Mouse (Mus musculus) lung, postnatal 0 days (tissue): ENCODE measurements at regions not wholly inside any gene's neighbourhood (a gene's known extent, or its start where the extent isn't known, plus 50 kb on each side); places are given as distances from the start of the nearest gene placed in this dataset.

ENCODE experiments used
- ATAC-seq: fragments of 200-750 bp; cut with Nextera tagmentation; 2 replicates; pipeline ENCODE4 v1.8.0; 2017; ENCODE audit warnings: moderate library complexity
- DNase-seq: peaks from one replicate; pipeline ENCODE4 v3.0.0-alpha.2; 2016; ENCODE audit warnings: low spot score
- H3K27ac ChIP-seq: fragments of 300-500 bp; sonication (generic); 2 replicates; pipeline ENCODE4 v1.5.1; 2014; ENCODE audit warnings: antibody characterized with exemption, mild to moderate bottlenecking, low read length, mixed read lengths
- H3K27me3 ChIP-seq: fragments of 300-500 bp; sonication (generic); replicated peaks from 2 replicates; pipeline ENCODE4 v1.6.1; 2014; ENCODE audit warnings: low read length, mixed read lengths; ENCODE audit not compliant: insufficient read depth
- H3K36me3 ChIP-seq: fragments of 300-500 bp; sonication (generic); 2 replicates; pipeline ENCODE4 v1.6.1; 2014; ENCODE audit warnings: low read length, mixed read lengths; ENCODE audit not compliant: insufficient read depth
- H3K4me1 ChIP-seq: fragments of 300-500 bp; sonication (generic); 2 replicates; pipeline ENCODE4 v1.6.1; 2014; ENCODE audit warnings: antibody characterized with exemption, low read depth, low read length, mixed read lengths; ENCODE audit not compliant: insufficient read depth
- H3K4me2 ChIP-seq: fragments of 300-500 bp; sonication (generic); replicated peaks from 2 replicates; pipeline ENCODE4 v1.6.1; 2014; ENCODE audit warnings: low read depth, mild to moderate bottlenecking, low read length, moderate library complexity, mixed read lengths
- H3K4me3 ChIP-seq: fragments of 300-500 bp; sonication (generic); 2 replicates; pipeline ENCODE4 v1.5.1; 2014; ENCODE audit warnings: low read depth, low read length
- H3K9ac ChIP-seq: fragments of 300-500 bp; sonication (generic); replicated peaks from 2 replicates; pipeline ENCODE4 v1.6.1; 2014; ENCODE audit warnings: low read depth, mild to moderate bottlenecking
- H3K9me3 ChIP-seq: fragments of 300-500 bp; sonication (generic); 2 replicates; pipeline ENCODE4 v1.6.1; 2016; ENCODE audit warnings: low read length, mixed read lengths
- CTCF ChIP-seq: IDR thresholded peaks from 2 replicates; pipeline ENCODE4 v1.5.1; 2016; ENCODE audit warnings: antibody characterized with exemption, mild to moderate bottlenecking
- EP300 ChIP-seq: IDR thresholded peaks from 2 replicates; pipeline ENCODE4 v1.6.1; 2016; ENCODE audit warnings: antibody characterized with exemption, mild to moderate bottlenecking, control low read depth
- WGBS: fragments of 180-500 bp; shearing (Covaris S2); extraction: QIAGEN DNeasy Blood & Tissue Kit; methylation state at CpG from one replicate; pipeline ENCODE4 v1.1.7; 2014; 5-methylcytosine and 5-hydroxymethylcytosine counted together

DNA sequence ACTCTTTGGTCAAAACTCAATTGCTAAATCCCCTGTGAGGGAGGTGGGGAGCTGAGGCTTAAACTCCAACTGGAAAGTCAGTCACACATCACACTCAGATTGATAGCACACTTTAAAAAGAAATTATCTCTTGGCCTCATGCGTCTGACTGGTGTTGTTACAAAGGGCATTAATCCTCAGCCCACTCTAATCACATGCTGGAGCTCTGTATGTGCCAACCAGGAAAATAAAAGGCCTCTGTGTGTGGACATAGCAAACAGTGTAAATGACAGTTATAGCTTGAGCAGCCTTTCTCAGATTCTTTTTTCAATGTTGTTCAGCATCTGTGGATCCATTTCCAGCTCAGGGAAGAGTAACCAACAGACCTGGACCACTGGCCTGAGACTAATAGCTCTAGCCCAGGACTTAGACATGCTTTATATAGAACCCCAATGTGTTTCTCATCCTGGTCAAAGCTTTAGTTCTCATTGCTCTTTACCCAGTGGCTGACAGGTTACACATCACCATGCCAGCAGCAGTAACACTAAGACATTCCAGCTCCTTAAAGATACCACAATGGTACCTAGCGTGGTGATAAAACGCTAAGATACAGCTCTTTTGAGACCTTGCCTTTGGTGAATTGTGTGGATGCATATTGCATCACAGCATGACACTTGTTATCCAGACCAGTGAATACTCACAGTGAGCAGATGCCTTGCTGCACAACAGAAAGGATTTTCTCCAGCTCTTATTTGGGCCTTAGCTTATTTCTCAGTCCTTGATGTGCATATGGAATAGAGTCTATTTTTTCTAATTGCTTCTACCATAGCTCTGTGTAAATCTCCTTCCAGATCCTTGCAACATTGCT lies 158.2 kb downstream of the Cep170 start:
- Histone ChIP-seq H3K4me1 (no peaks in the 10 kb centered on the region), H3K36me3 (no peaks in the 10 kb centered on the region), H3K4me2 (no peak overlapping the region), H3K9ac (no peak overlapping the region), H3K27me3 (no peaks in the 10 kb centered on the region), H3K27ac (no peak overlapping the region), H3K9me3 (no peaks in the 10 kb centered on the region), H3K4me3 (no peak overlapping the region)
- ATAC-seq (no peak), DNase-seq (no peak)
- TF ChIP-seq EP300 (no peak), CTCF (no peak)
- WGBS, result 71% methylated on average over 3 of the region's 3 CpGs

GRCm38 (mm10) chr1:176644248-176644647 lies 169.6 kb downstream of the Cep170 start:
- Histone ChIP-seq H3K4me1 (no peaks in the 10 kb centered on the region), H3K36me3 (no peaks in the 10 kb centered on the region), H3K4me2 (no peak overlapping the region), H3K27ac (no peak overlapping the region), H3K4me3 (no peak overlapping the region), H3K9me3 (no peaks in the 10 kb centered on the region), H3K9ac (no peak overlapping the region), H3K27me3 (no peaks in the 10 kb centered on the region)
- WGBS, result 34% methylated on average over 1 of the region's 1 CpGs
- ATAC-seq (no peak), DNase-seq (no peak)
- TF ChIP-seq EP300, result no peak
- TF ChIP-seq CTCF, result no peak

- ATAC-seq (no peak), DNase-seq (no peak)
- no peaks in the 10 kb centered on the region for H3K36me3 ChIP-seq
- H3K4me3 ChIP-seq, result no peak overlapping the region
- H3K27me3 ChIP-seq, result no peaks in the 10 kb centered on the region
- no peak for TF ChIP-seq CTCF
- no peak for TF ChIP-seq EP300
- WGBS, result 78% methylated on average over 4 of the region's 4 CpGs
- H3K27ac ChIP-seq, result no peak overlapping the region
- H3K9me3 ChIP-seq, result no peaks in the 10 kb centered on the region
- H3K4me1 ChIP-seq, result no peaks in the 10 kb centered on the region
- no peak overlapping the region for H3K9ac ChIP-seq
- no peak overlapping the region for H3K4me2 ChIP-seq
Measured at GRCm38 (mm10) chr1:176623171-176623570, 190.7 kb downstream of the Cep170 start.

- H3K4me2 ChIP-seq, result no peak overlapping the region
- no peaks in the 10 kb centered on the region for H3K27me3 ChIP-seq
- no peaks in the 10 kb centered on the region for H3K9me3 ChIP-seq
- TF ChIP-seq EP300 (no peak), CTCF (no peak)
- DNase-seq (no peak), ATAC-seq (no peak)
- H3K9ac ChIP-seq, result no peak overlapping the region
- no peak overlapping the region for H3K27ac ChIP-seq
- no peaks in the 10 kb centered on the region for H3K4me1 ChIP-seq
- no peak overlapping the region for H3K4me3 ChIP-seq
- WGBS, result 85% methylated on average over 5 of the region's 5 CpGs
- no peaks in the 10 kb centered on the region for H3K36me3 ChIP-seq
Measured at GRCm38 (mm10) chr1:176622213-176622612, 191.7 kb downstream of the Cep170 start.

DNA sequence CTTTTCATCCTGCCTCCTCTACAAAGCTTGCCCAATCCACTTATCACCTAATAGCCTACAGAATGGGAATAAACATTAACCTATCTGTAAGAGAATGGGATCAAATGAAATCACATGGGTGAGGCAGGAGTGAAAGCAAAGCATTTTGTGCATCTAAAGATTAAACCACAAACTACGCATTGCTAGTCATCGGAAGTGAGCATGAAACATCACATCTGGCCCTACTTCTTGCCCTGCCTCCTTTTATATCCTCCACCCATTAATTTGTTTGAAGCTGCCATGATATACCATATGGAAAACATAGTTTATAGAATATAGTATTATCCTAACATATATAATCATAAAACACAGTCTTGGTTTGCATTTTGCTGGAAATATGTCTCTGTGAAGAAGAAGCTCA lies 192.6 kb downstream of the Cep170 start:
- Histone ChIP-seq H3K4me1 (no peaks in the 10 kb centered on the region), H3K4me2 (no peak overlapping the region), H3K27ac (no peak overlapping the region), H3K9me3 (no peaks in the 10 kb centered on the region), H3K4me3 (no peak overlapping the region), H3K36me3 (no peaks in the 10 kb centered on the region), H3K9ac (no peak overlapping the region), H3K27me3 (no peaks in the 10 kb centered on the region)
- no peak for TF ChIP-seq EP300
- no peak for TF ChIP-seq CTCF
- WGBS, result 77% methylated on average over 2 of the region's 2 CpGs
- DNase-seq (no peak), ATAC-seq (no peak)

DNA sequence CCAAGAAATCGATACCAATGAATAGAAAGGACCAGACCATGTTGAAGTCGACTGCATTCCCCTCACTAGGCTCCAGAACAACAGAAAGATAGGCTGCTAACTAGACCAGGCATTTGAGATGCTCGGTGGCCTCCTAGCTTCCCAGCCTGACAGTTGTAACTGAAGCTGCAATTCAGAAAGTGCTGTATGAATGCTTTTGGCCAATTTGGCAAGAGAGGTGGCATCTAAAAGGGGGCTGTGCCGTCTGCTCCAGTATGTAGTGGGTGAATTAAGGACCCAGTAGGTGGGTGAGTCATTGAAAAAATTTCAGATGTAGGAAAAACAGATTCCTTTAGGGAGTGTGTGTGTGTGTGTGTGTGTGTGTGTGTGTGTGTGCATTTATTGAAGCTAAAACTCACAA lies 195.0 kb downstream of the Cep170 start:
- Histone ChIP-seq H3K9ac (no peak overlapping the region), H3K27ac (no peak overlapping the region), H3K4me2 (no peak overlapping the region), H3K4me1 (no peaks in the 10 kb centered on the region), H3K4me3 (no peak overlapping the region), H3K27me3 (no peaks in the 10 kb centered on the region), H3K36me3 (no peaks in the 10 kb centered on the region), H3K9me3 (no peaks in the 10 kb centered on the region)
- 71% methylated on average over 4 of the region's 4 CpGs for WGBS
- DNase-seq (no peak), ATAC-seq (no peak)
- TF ChIP-seq EP300, result no peak
- no peak for TF ChIP-seq CTCF

DNA sequence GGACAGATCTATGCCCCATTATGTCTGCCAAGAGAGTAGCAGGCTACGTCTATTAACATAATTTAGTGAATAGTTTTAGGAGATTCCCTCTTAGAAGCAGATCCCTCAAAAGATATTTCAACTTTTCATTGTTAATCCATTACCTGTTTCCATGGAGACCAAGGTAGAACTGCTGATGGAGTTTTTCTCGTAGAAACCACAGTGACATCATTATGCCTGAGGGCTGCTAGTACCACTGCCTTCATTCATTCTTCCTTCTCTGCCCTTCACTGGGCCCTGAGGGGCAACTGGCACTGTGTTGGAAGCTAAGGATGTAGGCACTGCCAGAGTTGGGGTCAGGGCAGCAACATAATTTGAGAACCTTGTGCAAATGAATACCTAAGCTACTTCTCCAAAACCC lies 198.2 kb downstream of the Cep170 start:
- ATAC-seq, result no peak

More for the DNA sequence above, 198.2 kb downstream of the Cep170 start:
- WGBS, result 74% methylated on average over 2 of the region's 2 CpGs
- Histone ChIP-seq H3K4me3 (no peak overlapping the region), H3K27ac (no peak overlapping the region), H3K9ac (no peak overlapping the region), H3K4me2 (no peak overlapping the region), H3K9me3 (no peaks in the 10 kb centered on the region), H3K36me3 (no peaks in the 10 kb centered on the region), H3K27me3 (no peaks in the 10 kb centered on the region), H3K4me1 (no peaks in the 10 kb centered on the region)
- no peak for DNase-seq
- TF ChIP-seq CTCF (no peak), EP300 (no peak)
